Mouse (Mus musculus) stomach, embryonic 16.5 days (tissue): Measurements from ENCODE around the gene Gm45618. TPM values are rescaled to one million over a fixed set of nuclear protein-coding genes. Genes with fewer than 3 reads are reported as not detected.
A peak's percentile ranks its signal among the peaks of the same experiment; 100 is the strongest.

Experiments
- ATAC-seq: fragments of 200-750 bp; cut with Nextera tagmentation; 2 replicates; pipeline ENCODE4 v1.8.0; 2017; ENCODE audit warnings: moderate number of reproducible peaks, moderate TSS enrichment; ENCODE audit not compliant: insufficient read depth, low FRiP score
- H3K27ac ChIP-seq: fragments of 300-500 bp; sonication (generic); 2 replicates; pipeline ENCODE4 v1.5.1; 2014; ENCODE audit warnings: low read length
- H3K27me3 ChIP-seq: fragments of 300-500 bp; sonication (generic); 2 replicates; pipeline ENCODE4 v1.6.1; 2014; ENCODE audit warnings: low read length, control low read depth, mixed read lengths; ENCODE audit not compliant: control insufficient read depth, insufficient read depth
- H3K36me3 ChIP-seq: fragments of 300-500 bp; sonication (generic); 2 replicates; pipeline ENCODE4 v1.6.1; 2014; ENCODE audit warnings: low read length; ENCODE audit not compliant: control insufficient read depth, insufficient read depth
- H3K4me1 ChIP-seq: fragments of 300-500 bp; sonication (generic); 2 replicates; pipeline ENCODE4 v1.6.1; 2014; ENCODE audit warnings: low read length, control low read depth, mixed read lengths; ENCODE audit not compliant: control insufficient read depth, insufficient read depth
- H3K4me2 ChIP-seq: fragments of 300-500 bp; sonication (generic); 2 replicates; pipeline ENCODE4 v1.6.1; 2014; ENCODE audit warnings: low read depth, low read length, mixed read lengths
- H3K4me3 ChIP-seq: fragments of 300-500 bp; sonication (generic); replicated peaks from 2 replicates; pipeline ENCODE4 v1.5.1; 2014; ENCODE audit warnings: mild to moderate bottlenecking, low read length
- H3K9ac ChIP-seq: fragments of 300-500 bp; sonication (generic); 2 replicates; pipeline ENCODE4 v1.6.1; 2014; ENCODE audit warnings: low read length
- H3K9me3 ChIP-seq: fragments of 300-500 bp; sonication (generic); replicated peaks from 2 replicates; pipeline ENCODE4 v1.6.1; 2016; ENCODE audit warnings: low read length, control low read depth; ENCODE audit not compliant: control insufficient read depth
- WGBS: fragments of 180-500 bp; shearing (Covaris S2); extraction: QIAGEN DNeasy Blood & Tissue Kit; methylation state at CpG from one replicate; pipeline ENCODE4 v1.1.7; 2014; 5-methylcytosine and 5-hydroxymethylcytosine counted together
- polyA plus RNA-seq: library from polyadenylated mRNA; unstranded; fragments of >200 nt; fragmentation: Nextera tagmentation; extraction: Ambion mirVana; gene quantifications from 2 replicates; pipeline ENCODE4 v1.2.1, GENCODE M21; 2015

Gm45618 gene
- polyA plus RNA-seq, 1 experiment from 2014 or later, result not detected

- whole genome bisulfite sequencing, result 87% methylated on average over 1 of the region's 1 CpGs
- Histone ChIP-seq H3K4me1 (peaks cover 18% of the 10 kb centered on the region; the same call in 1 of the 2 replicates), H3K27ac (no peak overlapping the region), H3K9me3 (no peaks in the 10 kb centered on the region), H3K27me3 (peaks cover 12% of the 10 kb centered on the region), H3K4me2 (no peak overlapping the region), H3K36me3 (no peaks in the 10 kb centered on the region), H3K4me3 (no peak overlapping the region), H3K9ac (no peak overlapping the region)
- ATAC-seq, result no peak; the same call in 1 of the 2 replicates
These were observed 33.4 kb downstream of the Gm45618 start for GRCm38 (mm10) chr7:142087069-142087652.

- no peak for ATAC-seq
- no peak overlapping the region for H3K4me3 ChIP-seq
- no peak overlapping the region for H3K9ac ChIP-seq
- 68% methylated on average over 4 of the region's 4 CpGs for WGBS
- H3K4me1 ChIP-seq, result peaks cover 18% of the 10 kb centered on the region; the same call in 1 of the 2 replicates
- no peaks in the 10 kb centered on the region for H3K36me3 ChIP-seq
- H3K27ac ChIP-seq, result no peak overlapping the region
- no peak overlapping the region for H3K4me2 ChIP-seq
- H3K9me3 ChIP-seq, result no peaks in the 10 kb centered on the region
- H3K27me3 ChIP-seq, result peaks cover 21% of the 10 kb centered on the region
These were observed 34.2 kb downstream of the Gm45618 start for GRCm38 (mm10) chr7:142086159-142086905.

GRCm38 (mm10) chr7:142084820-142085219, 35.7 kb downstream of the Gm45618 start:
- H3K36me3 ChIP-seq, result no peaks in the 10 kb centered on the region
- 59% methylated on average over 3 of the region's 3 CpGs for WGBS
- no peaks in the 10 kb centered on the region for H3K9me3 ChIP-seq
- H3K4me1 ChIP-seq, result peaks cover 18% of the 10 kb centered on the region; the same call in 1 of the 2 replicates
- H3K4me3 ChIP-seq, result no peak overlapping the region
- no peak overlapping the region for H3K4me2 ChIP-seq
- no peak overlapping the region for H3K9ac ChIP-seq
- H3K27ac ChIP-seq, result peak overlapping the region; percentile 0; the same call in 1 of the 2 replicates
- no peak for ATAC-seq
- peaks cover 28% of the 10 kb centered on the region for H3K27me3 ChIP-seq

GRCm38 (mm10) chr7:142084395-142084794, 36.1 kb downstream of the Gm45618 start:
- Histone ChIP-seq H3K9ac (0 out of 2 replicates have a peak overlapping the region, but pooled peaks have one; percentile 29), H3K4me2 (no peak overlapping the region), H3K4me1 (peaks cover 18% of the 10 kb centered on the region; the same call in 1 of the 2 replicates), H3K27ac (peak overlapping the region; percentile 0; the same call in 1 of the 2 replicates), H3K36me3 (no peaks in the 10 kb centered on the region), H3K27me3 (peaks cover 28% of the 10 kb centered on the region), H3K4me3 (no peak overlapping the region), H3K9me3 (no peaks in the 10 kb centered on the region)
- peak; percentile 24; the same call in 1 of the 2 replicates for ATAC-seq
- WGBS, result 30% methylated on average over 5 of the region's 5 CpGs

- WGBS, result 38% methylated on average over 12 of the region's 12 CpGs
- 0 out of 2 replicates have a peak, but pooled peaks have one; percentile 47 for ATAC-seq
- peaks cover 28% of the 10 kb centered on the region for H3K27me3 ChIP-seq
These were observed 36.8 kb downstream of the Gm45618 start for GRCm38 (mm10) chr7:142083588-142084317.

GRCm38 (mm10) chr7:142082607-142083006, 37.9 kb downstream of the Gm45618 start:
- H3K36me3 ChIP-seq, result no peaks in the 10 kb centered on the region
- H3K4me1 ChIP-seq, result peaks cover 8% of the 10 kb centered on the region; the same call in 1 of the 2 replicates
- no peak for ATAC-seq
- peaks cover 28% of the 10 kb centered on the region for H3K27me3 ChIP-seq
- no peak overlapping the region for H3K4me2 ChIP-seq
- no peak overlapping the region for H3K27ac ChIP-seq
- WGBS, result 60% methylated on average over 16 of the region's 16 CpGs
- no peak overlapping the region; the same call in 1 of the 2 replicates for H3K9ac ChIP-seq
- no peak overlapping the region for H3K4me3 ChIP-seq
- H3K9me3 ChIP-seq, result no peaks in the 10 kb centered on the region

More at GRCm38 (mm10) chr7:142083588-142084317, 36.8 kb downstream of the Gm45618 start:
- H3K9me3 ChIP-seq, result no peaks in the 10 kb centered on the region
- no peak overlapping the region for H3K9ac ChIP-seq
- H3K4me1 ChIP-seq, result peaks cover 14% of the 10 kb centered on the region; the same call in 1 of the 2 replicates
- no peak overlapping the region for H3K4me3 ChIP-seq
- no peak overlapping the region for H3K4me2 ChIP-seq
- H3K36me3 ChIP-seq, result no peaks in the 10 kb centered on the region
- peak overlapping the region; percentile 0; the same call in 1 of the 2 replicates for H3K27ac ChIP-seq

- Histone ChIP-seq H3K27me3 (peaks cover 28% of the 10 kb centered on the region), H3K4me2 (peak overlapping the region; percentile 35), H3K4me1 (peaks cover 8% of the 10 kb centered on the region; the same call in 1 of the 2 replicates), H3K4me3 (peak overlapping the region; percentile 8; the same call in 1 of the 2 replicates), H3K9ac (peak overlapping the region; percentile 32; the same call in 1 of the 2 replicates), H3K9me3 (no peaks in the 10 kb centered on the region), H3K36me3 (no peaks in the 10 kb centered on the region), H3K27ac (no peak overlapping the region)
- 16% methylated on average over 38 of the region's 38 CpGs for WGBS
- no peak for ATAC-seq
These were observed 38.4 kb downstream of the Gm45618 start for GRCm38 (mm10) chr7:142082179-142082578.

GRCm38 (mm10) chr7:142081736-142082135, 38.8 kb downstream of the Gm45618 start:
- WGBS, result 37% methylated on average over 17 of the region's 17 CpGs
- H3K4me2 ChIP-seq, result peak overlapping the region; percentile 35
- H3K27me3 ChIP-seq, result peaks cover 28% of the 10 kb centered on the region
- peaks cover 8% of the 10 kb centered on the region; the same call in 1 of the 2 replicates for H3K4me1 ChIP-seq
- no peaks in the 10 kb centered on the region for H3K36me3 ChIP-seq
- H3K9ac ChIP-seq, result no peak overlapping the region
- 0 out of 2 replicates have a peak overlapping the region, but pooled peaks have one; percentile 8 for H3K4me3 ChIP-seq
- H3K27ac ChIP-seq, result no peak overlapping the region
- no peaks in the 10 kb centered on the region for H3K9me3 ChIP-seq
- ATAC-seq, result no peak
